Mouse (Mus musculus): Measurements from ENCODE around the gene Rbfox3.

The Rbfox3 gene

DNA sequence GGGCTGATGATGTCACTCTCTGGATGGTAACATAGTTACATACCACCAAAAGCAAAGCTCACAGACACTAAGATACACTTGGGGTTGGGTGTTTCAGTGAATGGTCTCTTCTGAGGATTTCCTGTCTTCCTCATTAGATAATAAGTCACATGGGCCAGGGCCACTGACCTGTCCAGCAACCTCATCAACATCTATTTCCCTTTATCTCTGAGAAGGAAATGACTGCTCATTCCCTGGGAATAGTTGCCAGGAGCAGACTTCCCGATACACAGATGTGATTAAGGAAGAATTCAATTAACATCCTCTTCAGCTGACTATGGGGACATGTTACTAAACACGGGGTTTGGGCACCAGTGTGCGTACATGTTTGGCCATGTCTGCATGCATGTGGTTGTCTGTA lies 245.2 kb downstream of the Rbfox3 start:
- DNase-seq (ENCODE audit: low read depth) = no peak

DNA sequence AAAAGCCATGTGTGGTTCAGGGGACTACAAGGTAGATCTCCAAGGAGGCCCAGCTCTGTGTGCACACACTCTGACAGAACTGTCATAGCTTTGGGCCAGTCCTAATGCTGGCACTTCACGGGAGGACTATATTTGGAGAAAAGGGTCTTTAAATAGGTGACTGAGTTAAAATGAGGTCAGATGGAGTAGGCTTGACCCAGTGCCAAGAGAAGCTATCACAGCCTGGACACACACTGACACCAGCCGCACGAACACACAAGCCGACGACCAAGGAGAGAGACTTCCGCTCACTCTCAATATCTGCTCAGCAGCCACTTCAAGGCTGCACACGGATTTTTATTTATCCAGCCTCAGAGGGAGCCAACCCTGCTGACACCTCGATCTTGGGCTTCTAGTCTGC lies 248.1 kb downstream of the Rbfox3 start:
- DNase-seq (ENCODE audit: low read depth) = no peak

DNA sequence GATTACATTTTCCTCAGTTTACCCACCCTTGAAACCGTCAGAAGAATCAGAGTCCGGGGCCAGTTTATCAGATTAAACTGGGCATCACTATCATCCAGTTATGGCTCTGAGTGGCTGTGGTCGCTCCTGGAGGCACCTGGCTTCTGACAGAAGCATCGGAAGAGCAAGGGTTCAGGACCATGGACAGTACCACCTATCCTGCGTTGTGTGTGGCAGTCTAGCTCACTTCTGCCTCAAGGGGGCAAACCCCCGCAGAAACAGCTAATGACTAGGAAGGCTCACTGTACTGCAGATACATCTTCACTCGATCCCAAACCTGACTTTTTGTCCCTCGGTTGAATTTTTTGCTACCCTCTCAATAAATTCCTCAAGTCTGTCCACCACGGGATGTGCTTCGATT lies 252.1 kb downstream of the Rbfox3 start:
- DNase-seq (ENCODE audit: low read depth) = peak; percentile 29

DNA sequence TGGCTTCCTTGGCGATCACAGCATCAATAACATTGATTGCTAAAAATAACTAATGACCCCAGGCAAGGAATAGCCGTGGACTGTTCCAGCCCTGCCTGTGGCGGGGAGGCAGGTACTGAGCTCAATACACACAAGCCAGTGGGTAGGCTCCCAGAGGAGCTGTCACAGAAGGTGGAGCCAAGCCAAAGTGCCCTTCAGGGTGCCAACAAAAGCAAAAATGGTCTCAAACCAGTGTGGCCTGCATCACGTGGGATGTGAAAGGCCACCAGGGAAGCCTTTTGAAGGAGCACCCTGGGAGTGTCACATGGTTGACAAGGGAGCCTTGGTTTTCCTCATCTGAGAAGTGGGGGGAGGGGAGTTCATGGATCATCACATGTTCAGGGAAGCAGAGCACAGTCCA lies 255.6 kb downstream of the Rbfox3 start:
- DNase-seq (ENCODE audit: low read depth) = no peak

DNA sequence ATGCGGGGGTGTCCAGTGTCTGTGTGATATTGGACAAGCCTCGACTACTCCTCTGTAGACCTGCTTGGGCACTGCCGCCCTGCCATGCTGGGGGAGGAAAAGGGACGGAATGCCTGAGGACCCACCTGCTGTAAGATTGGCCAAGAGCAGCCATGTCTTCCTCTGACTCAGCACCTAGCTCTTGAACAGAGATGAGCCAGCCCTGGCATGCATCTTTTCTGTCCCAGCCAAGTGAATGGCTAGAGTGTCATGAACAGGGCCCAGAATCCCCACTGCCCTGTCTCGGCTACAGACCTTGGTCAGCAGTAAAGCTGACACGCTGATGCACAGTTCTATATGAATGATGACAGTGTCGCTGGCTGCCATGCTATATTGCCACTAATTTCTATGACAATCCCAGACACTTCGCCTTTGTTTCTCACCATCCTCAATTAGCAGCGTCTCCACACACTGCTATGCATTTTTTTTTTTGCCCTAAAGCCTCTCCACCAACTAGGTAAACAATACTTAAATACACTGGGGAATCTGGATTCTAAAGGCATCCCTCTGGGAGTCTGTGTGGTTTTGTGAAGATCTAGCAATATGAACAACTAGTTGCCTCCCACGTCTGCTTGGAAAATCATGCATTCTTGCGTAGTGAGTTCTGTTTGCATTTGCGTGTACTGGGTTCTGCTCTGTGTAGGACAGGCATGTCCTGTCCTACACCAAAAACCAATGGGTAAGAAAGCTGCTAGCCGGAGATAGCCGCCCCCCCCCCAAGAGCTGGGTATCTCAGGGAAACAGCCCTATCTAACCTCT lies 257.7 kb downstream of the Rbfox3 start:
- DNase-seq (ENCODE audit: low read depth) = no peak

DNA sequence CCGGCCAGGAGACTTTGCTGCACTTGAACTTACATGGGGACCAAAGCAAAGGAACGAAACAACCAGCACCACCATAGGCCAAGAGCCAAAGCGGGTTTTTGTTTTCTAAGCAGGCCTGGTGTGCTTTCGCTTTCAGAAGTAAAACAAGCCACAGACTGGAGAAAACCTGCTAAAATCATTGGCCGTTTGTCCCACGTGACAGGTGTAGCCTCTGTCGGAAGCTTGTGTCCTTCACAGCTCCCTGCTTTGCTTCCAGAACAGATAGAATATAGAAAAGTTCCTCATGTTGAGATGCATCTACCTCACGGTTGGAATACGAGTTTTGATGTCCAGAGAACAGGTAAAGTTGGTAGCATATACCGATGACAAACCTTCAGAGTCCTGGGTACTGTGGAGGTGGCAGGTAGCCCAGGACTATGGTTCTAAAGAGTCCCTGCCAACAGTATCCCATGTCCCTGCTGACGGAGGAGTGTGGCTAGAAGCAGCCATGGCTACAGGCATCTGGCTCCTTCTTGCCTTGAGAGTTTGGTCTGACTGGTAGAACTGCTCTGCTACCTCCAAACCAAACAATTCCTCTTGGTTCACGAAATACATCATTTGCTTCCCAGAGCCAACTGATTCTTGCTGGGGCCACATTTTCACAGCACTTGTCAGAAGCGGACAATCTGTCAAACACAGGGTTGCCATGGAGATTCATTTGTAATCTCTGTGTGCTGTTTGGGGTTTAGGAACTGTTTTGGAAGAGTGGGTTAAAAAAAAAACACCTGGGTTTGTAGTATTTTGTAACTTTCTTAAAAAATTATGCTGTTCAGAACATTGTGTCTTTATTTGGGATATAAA lies 258.8 kb downstream of the Rbfox3 start:
- DNase-seq (ENCODE audit: low read depth) = no peak

DNA sequence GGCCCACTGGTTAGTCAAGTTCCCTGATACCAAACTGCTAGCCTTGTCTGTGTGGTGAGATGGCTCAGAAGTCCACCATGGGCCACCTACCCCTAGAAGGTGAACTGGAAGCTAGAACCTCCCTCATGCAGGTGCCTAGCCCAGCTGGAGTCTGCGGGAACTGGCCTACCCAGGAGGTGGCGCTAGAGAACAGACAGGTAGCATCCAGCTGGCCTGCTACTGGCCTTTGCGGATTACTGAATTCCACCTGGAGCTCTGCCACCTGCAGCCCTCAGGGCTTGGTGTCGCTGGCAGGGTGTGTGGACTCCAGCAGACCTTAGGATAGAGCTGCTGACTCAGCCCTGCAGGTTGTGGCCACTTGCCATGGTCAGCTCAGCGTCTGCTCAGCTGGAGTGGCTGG lies 263.0 kb downstream of the Rbfox3 start:
- DNase-seq (ENCODE audit: low read depth) = no peak

DNA sequence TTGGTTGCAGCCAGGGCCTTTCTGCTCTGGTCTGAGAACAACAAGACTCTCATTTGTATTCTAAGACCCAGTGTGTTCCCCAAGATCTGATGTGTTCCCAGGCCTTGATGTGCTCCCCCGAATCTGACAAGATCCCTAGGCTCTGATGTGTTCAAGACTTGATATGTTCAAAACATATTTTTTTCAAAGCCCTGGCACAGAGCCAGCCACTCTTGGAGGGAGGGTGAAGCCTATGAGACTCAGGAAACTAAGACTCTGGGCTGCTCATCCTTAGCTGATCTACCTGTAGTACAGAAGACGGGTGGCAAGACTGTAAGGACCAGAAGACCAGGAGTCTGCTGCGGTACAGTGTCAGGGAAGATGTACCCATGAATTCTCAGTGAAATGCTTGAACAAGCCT lies 264.5 kb downstream of the Rbfox3 start:
- DNase-seq (ENCODE audit: low read depth) = no peak

DNA sequence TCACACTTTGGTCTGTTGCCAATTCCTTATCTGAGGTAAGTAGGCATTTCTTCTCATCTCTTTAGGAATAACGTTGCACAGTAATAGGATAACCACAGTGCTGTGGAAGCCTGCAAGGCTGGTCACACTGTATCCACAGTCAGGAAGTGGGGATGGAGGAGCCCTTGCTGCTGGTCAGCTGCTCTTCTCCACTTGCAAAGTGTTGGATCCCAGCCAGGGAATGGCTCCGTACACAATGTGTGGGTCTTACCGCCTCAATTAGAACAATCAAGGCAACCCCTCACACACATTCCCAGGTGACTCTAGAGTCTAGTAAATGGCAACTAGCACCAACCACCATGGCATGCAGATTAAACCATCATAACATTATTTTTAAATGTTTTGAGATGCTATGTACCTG lies 266.2 kb downstream of the Rbfox3 start:
- DNase-seq (ENCODE audit: low read depth) = no peak

DNA sequence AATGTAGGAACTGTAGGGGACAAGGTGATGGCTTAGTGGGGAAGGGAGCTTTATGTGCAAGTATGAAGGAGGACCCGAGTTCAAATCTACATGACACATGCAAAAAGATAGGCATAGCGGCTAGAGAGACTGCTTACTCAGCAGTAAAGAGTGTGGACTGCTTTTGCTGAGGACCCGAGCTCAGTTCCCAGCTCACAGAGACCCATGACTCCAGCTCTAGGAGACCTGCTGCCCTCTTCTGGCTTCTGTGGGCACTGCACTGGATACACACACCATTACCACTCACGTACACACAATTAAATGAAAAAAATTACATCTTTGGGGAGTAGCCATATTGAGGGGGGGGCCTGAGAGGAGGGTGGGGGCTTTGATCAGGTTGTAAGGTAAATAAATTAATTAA lies 270.7 kb downstream of the Rbfox3 start:
- no peak for DNase-seq (ENCODE audit: low read depth)

DNA sequence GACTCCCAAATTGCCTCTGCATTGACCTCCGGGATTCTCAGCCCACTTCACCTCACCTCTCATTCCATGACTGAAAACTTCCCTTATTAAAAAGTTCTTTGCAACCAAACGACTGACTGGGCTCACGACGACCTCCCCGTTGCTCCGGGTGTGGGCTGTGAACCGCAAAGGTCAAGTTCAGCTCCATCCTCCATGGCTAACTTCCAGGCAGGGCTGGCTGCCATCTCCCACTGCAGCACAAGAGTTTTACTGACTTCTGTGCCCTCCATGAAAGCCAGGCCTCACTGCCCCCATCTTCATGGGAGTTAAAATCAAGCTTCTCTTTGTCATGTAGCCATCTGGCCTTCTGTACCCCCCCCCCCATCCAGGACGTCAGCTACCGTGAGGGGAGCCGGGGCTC lies 273.7 kb downstream of the Rbfox3 start:
- DNase-seq (ENCODE audit: low read depth) = no peak

DNA sequence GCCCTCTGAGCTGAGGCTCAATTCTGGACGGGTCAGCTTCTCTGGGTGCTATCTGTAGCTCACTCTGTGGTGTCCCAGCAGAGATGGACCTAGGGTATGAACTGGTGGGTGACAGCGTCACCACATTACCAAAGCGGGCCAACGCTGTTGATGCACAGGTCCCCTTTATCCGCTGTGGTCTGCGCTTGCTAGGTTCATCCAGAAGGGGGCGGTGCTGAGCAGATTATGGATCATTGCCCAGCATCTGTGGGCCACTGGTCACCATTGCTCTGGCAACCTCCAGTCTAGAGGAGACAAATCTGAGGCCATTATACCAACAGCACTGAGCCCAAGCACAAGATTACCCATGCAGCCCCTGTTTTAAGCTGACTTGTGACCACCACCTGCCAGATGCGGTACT lies 276.8 kb downstream of the Rbfox3 start:
- DNase-seq (ENCODE audit: low read depth) = no peak

DNA sequence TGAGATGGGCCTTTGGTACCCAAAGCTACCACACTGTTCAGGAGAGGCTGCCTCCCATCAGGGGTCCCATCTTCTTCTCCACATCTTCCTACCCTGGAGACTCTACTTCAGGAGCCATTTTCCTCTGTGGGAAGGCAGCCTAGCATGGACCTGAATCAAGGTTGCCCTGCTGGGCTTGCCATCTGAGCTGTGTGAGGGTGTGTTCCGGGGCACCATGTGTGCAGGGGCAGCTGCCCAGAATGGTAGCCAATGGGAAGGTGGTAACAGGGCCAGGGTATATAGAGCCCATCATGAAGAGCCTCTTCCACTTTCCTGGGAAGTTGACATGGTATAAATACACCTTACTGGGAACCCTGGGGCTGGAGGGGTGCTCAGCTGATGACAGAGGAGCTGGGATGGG lies 281.7 kb downstream of the Rbfox3 start:
- no peak for DNase-seq (ENCODE audit: low read depth)

DNA sequence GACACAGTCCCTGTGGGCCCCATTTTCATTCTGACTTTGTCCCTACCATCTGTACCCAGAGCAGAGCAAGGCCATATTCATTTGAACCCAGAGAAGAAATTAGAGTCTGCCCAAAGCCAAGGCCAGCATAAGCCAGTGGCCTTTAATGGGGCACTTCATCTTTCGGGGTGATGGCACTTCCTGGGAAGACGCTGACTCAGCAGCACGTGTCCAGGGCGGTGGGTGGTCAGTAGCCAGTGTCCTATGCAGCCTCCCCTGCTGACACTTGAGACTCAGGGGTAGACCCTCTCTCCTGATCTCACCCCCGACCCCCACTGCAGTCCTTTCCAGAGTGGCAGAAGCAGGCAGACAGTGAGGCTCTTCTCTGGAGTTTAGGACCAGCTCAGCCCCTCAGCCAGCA lies 283.9 kb downstream of the Rbfox3 start:
- no peak for DNase-seq (ENCODE audit: low read depth)

DNA sequence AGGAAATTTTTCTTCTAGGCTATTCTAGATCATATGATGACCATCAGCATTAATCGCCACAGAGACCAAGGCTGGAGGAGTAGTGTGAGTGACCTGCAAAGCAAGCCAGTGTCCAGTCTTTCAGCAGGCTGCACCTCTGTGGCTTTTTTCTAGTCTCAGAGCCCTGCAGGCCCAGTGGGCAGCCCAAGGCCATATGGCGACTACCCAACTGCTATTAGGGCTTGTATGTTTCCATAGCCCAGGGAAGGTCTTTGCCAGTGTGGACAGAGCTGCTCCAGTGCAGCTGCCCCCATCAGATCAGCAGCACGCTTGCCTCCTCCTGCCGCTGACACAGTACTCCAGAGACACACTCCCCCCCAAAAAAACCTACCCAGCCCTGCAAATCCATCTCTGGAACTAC lies 290.5 kb downstream of the Rbfox3 start:
- DNase-seq (ENCODE audit: low read depth) = no peak

DNA sequence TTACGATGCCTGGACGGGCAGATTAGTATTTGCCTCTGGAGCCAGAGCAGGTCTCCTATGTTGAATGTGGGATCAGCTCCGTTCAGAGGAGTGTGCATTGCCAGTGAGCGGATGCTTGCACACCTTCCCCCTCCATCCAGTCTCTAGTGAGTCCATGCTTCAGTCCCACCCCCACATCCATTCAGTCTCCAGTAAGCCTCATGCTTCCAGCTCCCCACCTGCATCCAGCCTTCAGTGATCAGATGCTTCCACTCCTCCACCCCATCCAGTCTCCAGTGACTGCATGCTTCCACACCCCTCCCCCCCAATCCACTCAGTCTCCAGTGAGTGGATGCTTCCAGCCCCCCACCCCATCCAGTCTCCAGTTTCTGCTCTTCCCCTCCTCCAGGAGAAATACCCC lies 297.3 kb downstream of the Rbfox3 start:
- DNase-seq (ENCODE audit: low read depth) = no peak

DNA sequence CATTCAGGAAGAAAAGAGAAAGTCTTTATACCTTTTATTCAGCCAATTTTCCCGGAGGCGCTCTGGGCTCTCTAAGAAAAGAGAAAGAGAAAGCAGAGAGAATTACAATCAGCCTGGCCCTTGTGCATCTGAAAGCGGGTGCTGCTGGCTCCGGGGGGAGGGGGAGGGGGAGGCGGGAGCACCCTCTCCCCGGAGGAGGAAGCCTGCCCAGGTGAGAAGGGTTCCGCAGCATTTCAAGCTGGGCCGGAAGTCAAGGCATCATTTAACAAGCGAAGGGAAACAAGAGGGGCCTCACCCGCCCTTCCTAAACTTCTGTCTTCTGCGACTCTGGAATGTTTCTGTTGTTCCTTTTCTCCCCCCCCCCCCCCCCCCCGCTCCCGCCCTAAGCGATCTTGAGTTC lies 301.3 kb downstream of the Rbfox3 start:
- DNase-seq (ENCODE audit: low read depth) = no peak

DNA sequence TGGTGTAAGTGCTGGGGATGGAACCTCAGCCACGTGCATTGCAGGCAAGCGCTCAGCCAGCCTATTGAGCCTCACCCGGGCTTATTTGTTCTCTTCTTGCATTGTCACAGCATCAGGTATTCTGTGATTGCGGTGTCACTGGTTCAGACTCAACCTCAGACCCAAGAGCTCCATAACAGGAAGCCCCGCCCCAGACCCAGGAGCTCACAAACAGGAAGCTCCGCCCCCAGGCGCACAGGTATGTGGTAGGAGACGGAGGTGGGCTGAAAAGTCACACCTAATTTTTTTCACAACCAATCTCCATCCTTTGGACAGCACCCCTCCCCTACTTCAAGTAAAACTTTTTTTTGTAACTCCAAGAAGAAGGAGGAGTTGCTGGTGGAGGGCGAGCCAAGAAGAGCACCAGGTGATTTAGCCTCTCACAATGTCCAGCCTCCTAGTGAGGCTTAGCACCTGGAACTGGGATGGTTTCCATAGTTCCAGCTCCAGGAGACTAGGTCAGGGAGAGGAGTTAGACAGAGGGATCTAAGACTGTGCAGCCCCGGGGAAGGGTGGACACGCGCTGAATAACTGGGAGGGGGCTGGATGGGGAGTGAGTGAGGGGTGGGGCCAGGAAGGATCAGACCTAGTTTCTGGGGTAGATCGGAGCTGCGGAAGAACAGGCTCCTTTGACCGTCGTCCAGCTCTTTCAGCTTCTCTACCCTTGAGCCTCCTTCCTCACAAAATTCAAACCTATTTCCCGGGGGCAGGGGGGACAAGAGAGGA lies 302.0 kb downstream of the Rbfox3 start:
- DNase-seq (ENCODE audit: low read depth) = no peak

DNA sequence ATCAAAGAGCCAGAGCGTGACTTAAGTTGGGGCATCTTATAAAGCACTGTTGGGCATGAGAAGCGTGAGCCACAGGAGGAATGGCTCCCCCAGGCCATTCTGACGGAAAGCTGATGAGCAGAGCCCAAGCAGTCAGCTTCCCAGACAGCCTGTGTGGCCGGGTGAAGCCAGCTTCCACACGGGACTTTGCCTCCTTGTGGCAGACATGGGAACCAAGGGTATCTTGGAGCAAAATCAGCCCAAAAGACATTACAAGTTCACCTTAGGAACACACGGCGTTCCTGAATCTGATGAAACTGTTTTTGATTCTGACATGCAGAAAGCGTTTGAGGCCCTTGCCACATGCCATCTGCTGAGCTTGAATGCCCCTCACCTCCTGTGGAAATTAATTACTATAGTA lies 303.5 kb downstream of the Rbfox3 start:
- DNase-seq (ENCODE audit: low read depth) = no peak

DNA sequence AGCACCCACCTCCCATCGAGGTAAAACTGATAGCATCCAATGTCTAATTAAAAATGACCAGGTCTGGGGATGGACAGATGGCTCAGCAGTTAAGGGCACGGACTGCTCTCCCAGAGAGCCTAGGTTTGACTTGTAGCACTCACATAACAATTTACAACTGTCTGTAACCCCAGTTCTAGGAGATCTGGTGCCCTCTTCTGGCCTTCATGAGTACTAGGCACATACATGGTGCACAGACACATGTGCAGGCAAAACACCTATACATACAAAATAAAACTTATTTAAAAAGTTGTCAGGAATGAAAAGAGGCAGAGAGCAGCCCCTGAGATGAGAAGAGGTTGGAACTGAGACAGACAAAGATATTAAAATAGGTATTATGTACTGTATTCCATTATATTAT lies 305.8 kb downstream of the Rbfox3 start:
- DNase-seq (ENCODE audit: low read depth) = no peak

DNA sequence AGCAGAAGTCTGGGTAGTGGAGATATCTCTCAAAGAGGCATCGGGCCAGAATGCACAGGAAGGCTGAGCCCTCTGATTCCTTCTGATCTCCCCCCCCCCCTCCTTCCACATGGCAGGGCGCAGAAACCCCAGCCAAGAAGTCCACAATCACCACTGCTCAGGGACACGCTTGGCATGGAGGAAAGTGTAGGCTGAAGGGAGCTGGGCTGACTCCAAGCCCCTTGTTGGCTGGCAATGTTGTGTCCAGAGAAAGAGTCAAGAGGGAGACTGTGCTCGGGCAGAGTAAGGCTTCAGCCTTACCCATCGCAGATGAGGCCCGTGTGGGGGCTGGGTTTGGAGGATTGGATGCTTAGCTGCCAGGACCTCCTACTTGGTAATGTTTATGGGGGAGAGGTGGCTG lies 307.2 kb downstream of the Rbfox3 start:
- DNase-seq (ENCODE audit: low read depth) = no peak

DNA sequence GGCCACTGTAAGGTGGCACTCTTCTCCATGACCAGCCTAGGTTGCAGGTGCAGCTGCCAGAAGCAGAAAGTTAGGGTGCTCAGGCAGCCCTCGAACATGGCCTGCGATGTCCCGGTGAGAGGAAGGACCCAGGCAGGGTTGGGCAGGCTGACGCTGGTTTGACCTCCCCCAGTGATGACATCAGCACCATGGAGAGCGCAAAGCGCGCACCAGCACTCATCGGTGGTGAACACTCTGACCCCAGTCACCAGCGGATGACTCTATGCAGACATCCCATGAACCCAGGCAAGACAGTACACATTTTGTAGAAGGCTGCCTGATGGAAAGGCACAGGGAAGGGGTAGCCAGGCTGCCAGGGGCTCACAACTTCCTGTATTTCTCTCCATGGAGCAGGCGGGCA lies 308.3 kb downstream of the Rbfox3 start:
- peak; percentile 9 for DNase-seq (ENCODE audit: low read depth)

DNA sequence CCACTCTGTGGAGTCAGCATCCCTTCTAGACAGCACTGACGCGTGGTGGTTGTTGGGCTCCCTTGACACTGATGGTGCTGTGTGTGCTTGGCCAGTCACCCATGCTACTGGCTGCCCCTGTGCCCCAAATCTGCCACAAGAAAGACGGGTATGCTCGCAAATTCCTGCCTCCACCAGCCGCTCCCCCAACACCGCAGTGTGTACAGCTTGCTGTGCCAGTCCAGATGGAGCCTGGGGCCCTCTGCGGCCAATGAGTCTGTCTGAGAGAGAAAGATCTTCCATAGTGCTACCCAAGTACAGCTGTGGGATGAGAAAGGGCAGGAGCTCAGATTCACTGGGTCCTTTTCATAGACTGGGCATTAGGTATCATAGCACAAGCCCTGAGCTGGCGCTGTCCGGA lies 309.9 kb downstream of the Rbfox3 start:
- DNase-seq (ENCODE audit: low read depth) = no peak

Measured in c-Kit-positive CD71-positive TER-119-negative erythroid progenitor cells, embryonic 14.5 days (primary cell).